Mouse (Mus musculus): ENCODE results near the gene Arhgef25.
A peak's percentile ranks its signal among the peaks of the same experiment; 100 is the strongest.

Arhgef25 gene

GRCm38 (mm10) chr10:127135118-127135836 is 54.6 kb downstream of the Arhgef25 start:
- DNase-seq = peak; percentile 60

DNA sequence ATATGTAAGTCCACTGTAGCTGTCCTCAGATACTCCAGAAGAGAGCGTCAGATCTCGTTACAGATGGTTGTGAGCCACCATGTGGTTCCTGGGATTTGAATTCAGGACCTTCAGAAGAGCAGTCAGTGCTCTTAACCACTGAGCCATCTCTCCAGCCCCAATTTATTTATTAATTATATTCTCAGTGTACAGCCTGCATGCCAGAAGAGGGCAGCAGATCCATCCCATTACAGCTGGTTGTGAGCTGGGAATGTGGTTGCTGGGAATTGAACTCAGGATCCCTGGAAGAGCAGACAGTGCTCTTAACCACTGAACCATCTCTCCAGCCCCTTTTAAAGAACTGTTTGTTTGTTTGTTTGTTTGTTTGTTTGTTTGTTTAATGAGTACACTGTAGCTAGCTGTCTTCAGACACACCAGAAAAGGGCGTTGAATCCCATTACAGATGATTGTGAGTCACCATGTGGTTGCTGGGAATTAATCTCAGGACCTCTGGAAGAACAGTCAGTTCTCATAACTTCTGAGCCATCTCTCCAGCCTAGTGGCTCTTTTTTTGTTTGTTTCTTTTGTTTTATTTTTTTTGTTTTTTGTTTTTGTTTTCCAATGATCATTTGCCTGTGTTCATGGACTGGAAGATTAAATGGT is 55.4 kb downstream of the Arhgef25 start:
- DNase-seq = peak; percentile 39

Measured in thymus, postnatal 4 days (tissue).